In genomic region chr6:142962881-142963280, GRCm38 (mm10) we compare ENCODE assay signal across 12 mouse cellular contexts. TPM values are rescaled to one million over a fixed set of nuclear protein-coding genes. Genes with fewer than 3 reads are reported as not detected.
DNase-seq lines count a peak whose midpoint lies in the region; ATAC-seq and TF ChIP-seq lines count a peak whose summit lies in the region.
"Had no signal": no experiment of that assay in that cellular context is flagged by ENCODE, and none has a peak within 500 bp of the region (broad histone marks: within the 10 kb centered on the region; RNA-seq: fewer than 3 reads in every experiment).

No protein-coding gene starts in this region.

- ATAC-seq in kidney, postnatal 0 days (replicated peaks; ENCODE audit: low FRiP score, low read depth), result no peak
- ATAC-seq in forebrain, embryonic 15.5 days (replicated peaks), result no peak
- ATAC-seq in midbrain, embryonic 14.5 days (ENCODE audit: low FRiP score, low TSS enrichment), result no peak
- ATAC-seq: Patski had no signal

- WGBS in kidney, postnatal 0 days, result 72% methylated on average over 14 of the region's 14 CpGs
- 94% methylated on average over 14 of the region's 14 CpGs for WGBS in forebrain, embryonic 15.5 days
- 94% methylated on average over 14 of the region's 14 CpGs for WGBS in midbrain, embryonic 14.5 days

- peak overlapping the region; percentile 98 for H3K4me2 ChIP-seq in kidney, postnatal 0 days (ENCODE audit: low read length)
- H3K4me2 ChIP-seq in forebrain, embryonic 15.5 days (replicated peaks), result peak overlapping the region; percentile 87
- H3K4me2 ChIP-seq in midbrain, embryonic 14.5 days (ENCODE audit: low read length), result peak overlapping the region; percentile 73

- H3K4me1 ChIP-seq in kidney, postnatal 0 days (replicated peaks; ENCODE audit: insufficient read depth, low read length), result 0 out of 2 replicates have a peak, but pooled peaks cover 3% of the 10 kb centered on the region
- peaks cover 29% of the 10 kb centered on the region for H3K4me1 ChIP-seq in forebrain, embryonic 15.5 days
- H3K4me1 ChIP-seq in midbrain, embryonic 14.5 days (ENCODE audit: control insufficient read depth, insufficient read depth, low read length), result peaks cover 32% of the 10 kb centered on the region

- DNase-seq in kidney, postnatal 0 days (ENCODE audit: low spot score), result no peak
- DNase-seq in kidney, postnatal 4 days, result no peak
- DNase-seq in cerebellum, postnatal 25 days, result peak; percentile 61 to 73
- no peak for DNase-seq in midbrain, embryonic 14.5 days
- DNase-seq in adrenal gland, adult 2 months, result no peak
- DNase-seq in left cerebral cortex, postnatal 14 days (ENCODE audit: low spot score in 2 of 2), result no peak
- DNase-seq in left cerebral cortex, postnatal 4 days, result no peak
- DNase-seq: gastrocnemius, adult 2 months; spleen, adult 18-20 months had no signal

- no peak overlapping the region for H3K9ac ChIP-seq in kidney, postnatal 0 days (ENCODE audit: low read depth, low read length)
- H3K9ac ChIP-seq in forebrain, embryonic 15.5 days (replicated peaks), result peak overlapping the region; percentile 95; the same call in 1 of the 2 replicates
- H3K9ac ChIP-seq in midbrain, embryonic 14.5 days (replicated peaks; ENCODE audit: low read length), result peak overlapping the region; percentile 89
- H3K9ac ChIP-seq: limb, embryonic 15.5 days had no signal

- no peak overlapping the region for H3K27ac ChIP-seq in kidney, postnatal 0 days
- no peak overlapping the region for H3K27ac ChIP-seq in forebrain, embryonic 15.5 days (replicated peaks)
- no peak overlapping the region for H3K27ac ChIP-seq in midbrain, embryonic 14.5 days (replicated peaks; ENCODE audit: low read depth, low read length)
- H3K27ac ChIP-seq: gastrocnemius, adult 2 months; limb, embryonic 15.5 days had no signal

- H3K36me3 ChIP-seq in kidney, postnatal 0 days (ENCODE audit: insufficient read depth, low read length), result no peaks in the 10 kb centered on the region
- H3K36me3 ChIP-seq in forebrain, embryonic 15.5 days, result no peaks in the 10 kb centered on the region
- H3K36me3 ChIP-seq in midbrain, embryonic 14.5 days (ENCODE audit: control insufficient read depth, insufficient read depth, low read length), result peaks cover 8% of the 10 kb centered on the region; the same call in 1 of the 2 replicates
- H3K36me3 ChIP-seq: limb, embryonic 15.5 days had no signal

- TF ChIP-seq CTCF in kidney, postnatal 0 days (IDR thresholded peaks at IDR 0.05; ENCODE audit: low read depth), result no peak

- H3K9me3 ChIP-seq in kidney, postnatal 0 days (replicated peaks; ENCODE audit: low read length), result no peaks in the 10 kb centered on the region
- no peaks in the 10 kb centered on the region for H3K9me3 ChIP-seq in forebrain, embryonic 15.5 days
- no peaks in the 10 kb centered on the region for H3K9me3 ChIP-seq in midbrain, embryonic 14.5 days (ENCODE audit: control insufficient read depth, low read length)
- H3K9me3 ChIP-seq: limb, embryonic 15.5 days had no signal

- peak overlapping the region; percentile 59 for H3K4me3 ChIP-seq in kidney, postnatal 0 days (replicated peaks; ENCODE audit: low read depth, low read length)
- peak overlapping the region; percentile 86 for H3K4me3 ChIP-seq in forebrain, embryonic 15.5 days
- H3K4me3 ChIP-seq in midbrain, embryonic 14.5 days (replicated peaks; ENCODE audit: low read depth, low read length), result peak overlapping the region; percentile 74
- H3K4me3 ChIP-seq: gastrocnemius, adult 2 months had no signal

- intact Hi-C loops in left cerebral cortex, postnatal 14 days (cut with DNase I), result loop anchor here (5.0 kb wide), 1 partner anchor 86 kb away; no protein-coding TSS in a partner anchor
- intact Hi-C loops in left cerebral cortex, postnatal 4 days (cut with DNase I), result loop anchor here (5.0 kb wide), 1 partner anchor 176 kb away; no protein-coding TSS in a partner anchor

- H3K27me3 ChIP-seq in kidney, postnatal 0 days (ENCODE audit: insufficient read depth, low read length), result peaks cover 8% of the 10 kb centered on the region; the same call in 1 of the 2 replicates
- no peaks in the 10 kb centered on the region for H3K27me3 ChIP-seq in forebrain, embryonic 15.5 days
- H3K27me3 ChIP-seq in midbrain, embryonic 14.5 days (ENCODE audit: control insufficient read depth, insufficient read depth, low read length), result no peaks in the 10 kb centered on the region

RNA-seq across cellular contexts. Expression of gene St8sia1, which starts 1.4 kb away (rescaled TPM):
- polyA plus RNA-seq in kidney, postnatal 0 days (2015; fragmentation: Nextera tagmentation; extraction: Ambion mirVana), result 2.3 and 2.4 TPM in 2 replicates
- 5.5 and 6.9 TPM in 2 replicates for polyA plus RNA-seq in forebrain, embryonic 15.5 days (2015; fragmentation: Nextera tagmentation; extraction: Ambion mirVana)
- polyA plus RNA-seq in midbrain, embryonic 14.5 days (2014; fragmentation: Nextera tagmentation; extraction: Ambion mirVana), result 7.5 and 8.4 TPM in 2 replicates
- 1 to 10 TPM in 1 of 2 experiments, under 1 TPM in 1; 0.43 to 1.8 TPM for total RNA-seq in adrenal gland, adult 2 months (2021)
- 0.13 and 0.25 TPM in 2 replicates for polyA plus RNA-seq in adrenal gland, adult 2 months (2012; rRNA removed)
- total RNA-seq in left cerebral cortex, postnatal 14 days (2021), result 10 to 100 TPM; 22.1 to 24.0 TPM
- 10 to 100 TPM; 31.4 to 33.5 TPM for total RNA-seq in left cerebral cortex, postnatal 4 days (2021)

Comparison
In these comparisons a context has a peak if more than half of its experiments do, and no peak if none do; other contexts are left out.
1. DNase-seq: peak in cerebellum, postnatal 25 days (2 of 2); none in kidney, postnatal 0 days (single experiment), kidney, postnatal 4 days (0 of 2), midbrain, embryonic 14.5 days (single experiment), adrenal gland, adult 2 months (single experiment), left cerebral cortex, postnatal 14 days (0 of 2) and left cerebral cortex, postnatal 4 days (single experiment).
2. Peak in every context shown above with its lines, with median percentiles within 50 percentile points of each other: H3K4me2 ChIP-seq and H3K4me3 ChIP-seq.